Mouse (Mus musculus): Measurements from ENCODE around the gene Gpatch2l.

Gene Gpatch2l

GRCm38 (mm10) chr12:86241604-86242536 lies at the start of gene Gpatch2l:
Gene Gpatch2l, plus strand, starts transcription at chr12:86241858.
- peak; percentile 98 for DNase-seq

- DNase-seq = no peak
Observed at GRCm38 (mm10) chr12:86192036-86192449, 49.6 kb upstream of the Gpatch2l start.

- DNase-seq = no peak
Observed at GRCm38 (mm10) chr12:86196944-86197343, 44.7 kb upstream of the Gpatch2l start.

GRCm38 (mm10) chr12:86203443-86204057 lies 38.1 kb upstream of the Gpatch2l start:
- no peak for DNase-seq

GRCm38 (mm10) chr12:86211099-86211520 lies 30.5 kb upstream of the Gpatch2l start:
- no peak for DNase-seq

- peak; percentile 12 for DNase-seq
Observed at GRCm38 (mm10) chr12:86212693-86213470, 28.8 kb upstream of the Gpatch2l start.

GRCm38 (mm10) chr12:86214201-86214600 lies 27.5 kb upstream of the Gpatch2l start:
- no peak for DNase-seq

GRCm38 (mm10) chr12:86216687-86217421 lies 24.8 kb upstream of the Gpatch2l start:
- DNase-seq = no peak

GRCm38 (mm10) chr12:86220200-86221021 lies 21.2 kb upstream of the Gpatch2l start:
- DNase-seq = no peak

- no peak for DNase-seq
Observed at GRCm38 (mm10) chr12:86221074-86221703, 20.5 kb upstream of the Gpatch2l start.

- DNase-seq = no peak
Observed at GRCm38 (mm10) chr12:86234295-86234694, 7.4 kb upstream of the Gpatch2l start.

GRCm38 (mm10) chr12:86238736-86239135 lies 2.9 kb upstream of the Gpatch2l start:
- DNase-seq = no peak

GRCm38 (mm10) chr12:86242563-86242962 lies 905 bp downstream of the Gpatch2l start:
- DNase-seq = peak; percentile 53

GRCm38 (mm10) chr12:86243936-86244335 lies 2.3 kb downstream of the Gpatch2l start:
- DNase-seq = no peak

- no peak for DNase-seq
Observed at GRCm38 (mm10) chr12:86250183-86250582, 8.5 kb downstream of the Gpatch2l start.

- DNase-seq = no peak
Observed at GRCm38 (mm10) chr12:86254910-86255309, 13.3 kb downstream of the Gpatch2l start.

GRCm38 (mm10) chr12:86271626-86272025 lies 30.0 kb downstream of the Gpatch2l start:
- DNase-seq = no peak

- no peak for DNase-seq
Observed at GRCm38 (mm10) chr12:86274246-86274645, 32.6 kb downstream of the Gpatch2l start.

GRCm38 (mm10) chr12:86275731-86276130 lies 34.1 kb downstream of the Gpatch2l start:
- no peak for DNase-seq

- DNase-seq = no peak
Observed at GRCm38 (mm10) chr12:86276463-86276862, 34.8 kb downstream of the Gpatch2l start.

GRCm38 (mm10) chr12:86276895-86277294 lies 35.2 kb downstream of the Gpatch2l start:
- DNase-seq = no peak
